Mouse (Mus musculus): ENCODE results near the gene Fbxl21. TPM values are rescaled to one million over a fixed set of nuclear protein-coding genes. Genes with fewer than 3 reads are reported as not detected.

The Fbxl21 gene
- polyA plus RNA-seq, 1 experiment from 2014 or later: 1.0 TPM

DNA sequence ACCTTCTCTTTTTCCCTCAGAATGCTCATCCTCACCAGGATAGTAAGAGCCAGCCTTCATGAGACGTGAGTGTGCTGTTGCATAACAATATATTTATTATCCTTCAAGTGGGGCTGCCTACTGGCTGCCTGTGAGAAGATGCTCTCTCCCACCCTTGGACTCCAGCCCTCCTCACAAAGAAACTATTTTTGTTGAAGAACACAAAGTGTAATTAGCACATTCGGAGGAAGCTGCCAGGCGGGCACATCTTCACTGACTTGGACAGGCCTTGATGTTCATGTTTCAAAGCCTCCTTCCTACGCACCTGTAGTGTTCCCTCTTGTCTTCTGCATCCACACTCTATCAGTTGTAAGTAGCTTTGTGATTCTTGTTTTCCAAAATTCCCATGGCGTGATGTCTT is 58.2 kb downstream of the Fbxl21 start:
- Histone ChIP-seq H3K9me3 (replicated peaks) (no peaks in the 10 kb centered on the region), H3K4me2 (no peak overlapping the region), H3K36me3 (no peaks in the 10 kb centered on the region), H3K9ac (no peak overlapping the region), H3K27me3 (replicated peaks) (no peaks in the 10 kb centered on the region), H3K27ac (ENCODE audit: poor library complexity, severe bottlenecking) (no peak overlapping the region), H3K4me3 (no peak overlapping the region), H3K4me1 (replicated peaks) (peaks cover 38% of the 10 kb centered on the region)
- ATAC-seq (ENCODE audit: insufficient number of reproducible peaks, low FRiP score): no peak
- WGBS: 82% methylated on average over 5 of the region's 5 CpGs

DNA sequence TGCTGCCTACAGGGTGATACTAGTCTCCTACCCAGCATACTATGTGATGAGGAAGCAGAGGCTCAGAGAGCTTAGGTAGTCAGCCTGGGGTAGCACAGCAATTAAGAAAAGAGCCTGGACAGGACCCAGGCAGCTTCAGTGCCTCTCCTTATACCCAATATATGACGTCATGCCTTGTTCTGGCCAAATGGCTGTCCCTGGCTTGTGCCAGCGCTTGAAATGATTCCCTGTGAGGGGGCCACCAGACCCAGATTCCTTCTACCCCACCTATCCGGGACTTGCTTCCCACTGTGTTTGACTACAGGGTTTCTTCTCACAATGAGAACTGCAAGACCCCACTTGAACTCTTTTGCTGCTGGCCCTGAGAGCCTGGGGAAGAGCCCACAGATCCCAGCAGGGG is 59.2 kb downstream of the Fbxl21 start:
- H3K9me3 ChIP-seq (replicated peaks): no peaks in the 10 kb centered on the region
- peak overlapping the region; percentile 44; the same call in 1 of the 2 replicates for H3K9ac ChIP-seq
- H3K27me3 ChIP-seq (replicated peaks): no peaks in the 10 kb centered on the region
- peak overlapping the region; percentile 74 for H3K27ac ChIP-seq (ENCODE audit: poor library complexity, severe bottlenecking)
- 0 out of 2 replicates have a peak, but pooled peaks have one; percentile 10 for ATAC-seq (ENCODE audit: insufficient number of reproducible peaks, low FRiP score)
- H3K4me2 ChIP-seq: peak overlapping the region; percentile 52
- no peaks in the 10 kb centered on the region for H3K36me3 ChIP-seq
- 23% methylated on average over 3 of the region's 3 CpGs for WGBS
- no peak overlapping the region for H3K4me3 ChIP-seq
- H3K4me1 ChIP-seq (replicated peaks): peaks cover 35% of the 10 kb centered on the region

DNA sequence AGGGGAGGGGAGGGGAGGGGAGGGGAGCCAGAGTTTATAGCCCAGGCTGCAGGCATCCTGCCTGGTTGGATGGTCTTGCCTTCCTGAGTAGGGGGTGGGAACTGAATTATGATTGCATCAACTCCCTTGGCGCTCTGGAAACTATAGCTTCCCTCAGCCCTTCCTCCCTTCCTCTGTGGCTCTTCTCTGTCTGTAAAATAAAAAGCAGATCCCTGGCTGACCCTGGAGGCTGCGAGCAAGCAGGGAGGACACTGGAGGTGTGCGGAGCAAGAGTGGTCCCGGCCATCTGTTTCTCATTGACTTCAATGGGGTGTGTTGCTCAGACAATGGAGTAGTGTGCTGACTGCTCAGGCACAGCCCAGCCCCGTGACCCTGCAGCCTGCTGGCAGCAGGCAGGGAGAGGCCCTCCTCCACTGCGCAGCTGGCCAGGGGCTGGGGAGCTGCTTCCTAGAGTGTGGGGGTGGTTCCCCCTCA is 59.7 kb downstream of the Fbxl21 start:
- H3K36me3 ChIP-seq: no peaks in the 10 kb centered on the region
- ATAC-seq (ENCODE audit: insufficient number of reproducible peaks, low FRiP score): peak; percentile 90
- peak overlapping the region; percentile 44; the same call in 1 of the 2 replicates for H3K9ac ChIP-seq
- H3K9me3 ChIP-seq (replicated peaks): no peaks in the 10 kb centered on the region
- no peaks in the 10 kb centered on the region for H3K27me3 ChIP-seq (replicated peaks)
- H3K27ac ChIP-seq (ENCODE audit: poor library complexity, severe bottlenecking): peak overlapping the region; percentile 74
- H3K4me1 ChIP-seq (replicated peaks): peaks cover 38% of the 10 kb centered on the region
- 4% methylated on average over 6 of the region's 6 CpGs for WGBS
- peak overlapping the region; percentile 52 for H3K4me2 ChIP-seq
- no peak overlapping the region for H3K4me3 ChIP-seq

DNA sequence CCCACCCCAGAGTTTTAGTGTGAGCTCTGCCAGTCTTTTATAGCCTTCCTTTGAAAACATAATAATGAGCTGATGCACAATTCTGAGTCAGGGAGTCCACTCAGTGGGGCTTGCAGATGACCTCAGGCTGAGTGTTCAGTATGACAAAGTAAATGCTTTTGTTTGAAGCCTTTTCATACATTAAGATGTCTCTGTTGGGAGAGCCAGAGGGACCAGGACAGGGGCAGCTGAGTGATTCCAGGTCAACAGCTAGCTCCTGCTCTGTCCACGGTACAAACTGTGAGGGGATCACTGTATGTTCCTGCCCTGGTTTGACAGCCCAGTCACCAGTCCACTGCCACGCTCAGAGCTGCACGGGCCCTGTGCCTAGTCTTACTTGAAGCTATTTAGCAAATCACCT is 60.4 kb downstream of the Fbxl21 start:
- 42% methylated on average over 3 of the region's 3 CpGs for WGBS
- H3K27me3 ChIP-seq (replicated peaks): no peaks in the 10 kb centered on the region
- H3K27ac ChIP-seq (ENCODE audit: poor library complexity, severe bottlenecking): peak overlapping the region; percentile 44
- no peak for ATAC-seq (ENCODE audit: insufficient number of reproducible peaks, low FRiP score)
- peak overlapping the region; percentile 52 for H3K4me2 ChIP-seq
- no peak overlapping the region for H3K4me3 ChIP-seq
- H3K9ac ChIP-seq: no peak overlapping the region
- H3K36me3 ChIP-seq: no peaks in the 10 kb centered on the region
- H3K9me3 ChIP-seq (replicated peaks): no peaks in the 10 kb centered on the region
- peaks cover 38% of the 10 kb centered on the region for H3K4me1 ChIP-seq (replicated peaks)

DNA sequence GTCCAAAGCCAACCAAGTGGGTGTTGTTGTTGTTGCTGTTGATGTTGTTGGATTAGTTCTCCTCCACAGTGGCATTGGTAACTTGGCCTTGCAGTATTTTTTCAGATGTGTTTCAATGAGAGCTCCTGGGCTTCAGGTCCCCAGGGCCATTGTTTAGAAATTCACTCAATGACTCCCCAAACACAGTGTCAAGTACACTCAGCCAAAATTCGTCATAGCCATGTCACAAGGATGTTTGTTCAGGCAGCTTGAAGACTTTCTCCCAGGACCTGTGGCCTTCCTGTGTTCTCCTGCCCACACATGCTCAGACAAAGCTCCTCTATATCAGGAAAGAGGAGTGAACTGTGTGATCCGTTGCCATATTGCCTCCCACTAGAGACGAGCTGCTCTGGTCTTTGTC is 63.8 kb downstream of the Fbxl21 start:
- no peak for ATAC-seq (ENCODE audit: insufficient number of reproducible peaks, low FRiP score)
- H3K27me3 ChIP-seq (replicated peaks): no peaks in the 10 kb centered on the region
- no peak overlapping the region for H3K9ac ChIP-seq
- 58% methylated on average over 3 of the region's 3 CpGs for WGBS
- H3K4me1 ChIP-seq (replicated peaks): peaks cover 57% of the 10 kb centered on the region
- H3K27ac ChIP-seq (ENCODE audit: poor library complexity, severe bottlenecking): no peak overlapping the region
- no peaks in the 10 kb centered on the region for H3K9me3 ChIP-seq (replicated peaks)
- H3K4me3 ChIP-seq: no peak overlapping the region
- no peak overlapping the region for H3K4me2 ChIP-seq
- no peaks in the 10 kb centered on the region for H3K36me3 ChIP-seq

Other genes starting within 250 kb of the Fbxl21 start
- gene Cxcl14, start 225.9 kb upstream of the Fbxl21 start, polyA plus RNA-seq (2016; fragmentation: Nextera tagmentation; extraction: Ambion mirVana): 1.4 and 1.6 TPM in 2 replicates
- gene Gm3045, start 95.9 kb upstream of the Fbxl21 start, polyA plus RNA-seq (2016; fragmentation: Nextera tagmentation; extraction: Ambion mirVana): not detected in 2 replicates
- gene Slc25a48, start 84.1 kb upstream of the Fbxl21 start, polyA plus RNA-seq (2016; fragmentation: Nextera tagmentation; extraction: Ambion mirVana): not detected in 2 replicates
- not detected in 2 replicates for gene Il9, start 40.2 kb upstream of the Fbxl21 start, polyA plus RNA-seq (2016; fragmentation: Nextera tagmentation; extraction: Ambion mirVana)
- gene Lect2, start 26.0 kb downstream of the Fbxl21 start, polyA plus RNA-seq (2016; fragmentation: Nextera tagmentation; extraction: Ambion mirVana): 0.22 and 0.31 TPM in 2 replicates
- 107 TPM in 2 replicates for gene Tgfbi, start 87.1 kb downstream of the Fbxl21 start, polyA plus RNA-seq (2016; fragmentation: Nextera tagmentation; extraction: Ambion mirVana)
- 24.3 and 25.7 TPM in 2 replicates for gene Smad5, start 180.5 kb downstream of the Fbxl21 start, polyA plus RNA-seq (2016; fragmentation: Nextera tagmentation; extraction: Ambion mirVana)
- 0.27 and 0.63 TPM in 2 replicates for gene Gm45623, start 231.4 kb downstream of the Fbxl21 start, polyA plus RNA-seq (2016; fragmentation: Nextera tagmentation; extraction: Ambion mirVana)